Mouse (Mus musculus) lung, embryonic 16.5 days (tissue): Measurements from ENCODE around the gene Plekho1. TPM values are rescaled to one million over a fixed set of nuclear protein-coding genes. Genes with fewer than 3 reads are reported as not detected.

ENCODE experiments used
- ATAC-seq: fragments of 200-750 bp; cut with Nextera tagmentation; 2 replicates; pipeline ENCODE4 v1.8.0; 2017; ENCODE audit warnings: low read depth, mild to moderate bottlenecking, moderate library complexity
- H3K27ac ChIP-seq: fragments of 300-500 bp; sonication (generic); 2 replicates; pipeline ENCODE4 v1.5.1; 2014; ENCODE audit warnings: mild to moderate bottlenecking, control low read depth, low read length
- H3K27me3 ChIP-seq: fragments of 300-500 bp; sonication (generic); 2 replicates; pipeline ENCODE4 v1.6.1; 2014; ENCODE audit warnings: low read depth, low read length, mixed read lengths; ENCODE audit not compliant: control insufficient read depth, insufficient read depth
- H3K36me3 ChIP-seq: fragments of 300-500 bp; sonication (generic); 2 replicates; pipeline ENCODE4 v1.6.1; 2014; ENCODE audit warnings: low read length; ENCODE audit not compliant: control insufficient read depth, insufficient read depth
- H3K4me1 ChIP-seq: fragments of 300-500 bp; sonication (generic); replicated peaks from 2 replicates; pipeline ENCODE4 v1.6.1; 2014; ENCODE audit warnings: low read length, mixed read lengths; ENCODE audit not compliant: control insufficient read depth, insufficient read depth
- H3K4me2 ChIP-seq: fragments of 300-500 bp; sonication (generic); 2 replicates; pipeline ENCODE4 v1.6.1; 2014; ENCODE audit warnings: low read depth, low read length, control low read depth
- H3K4me3 ChIP-seq: fragments of 300-500 bp; sonication (generic); 2 replicates; pipeline ENCODE4 v1.5.1; 2014; ENCODE audit warnings: mild to moderate bottlenecking, low read length, control low read depth
- H3K9ac ChIP-seq: fragments of 300-500 bp; sonication (generic); 2 replicates; pipeline ENCODE4 v1.6.1; 2014; ENCODE audit warnings: low read length, control low read depth
- H3K9me3 ChIP-seq: fragments of 300-500 bp; sonication (generic); 2 replicates; pipeline ENCODE4 v1.6.1; 2016; ENCODE audit warnings: low read length; ENCODE audit not compliant: control insufficient read depth
- WGBS: fragments of 180-500 bp; shearing (Covaris S2); extraction: QIAGEN DNeasy Blood & Tissue Kit; methylation state at CpG from one replicate; pipeline ENCODE4 v1.1.7; 2014; 5-methylcytosine and 5-hydroxymethylcytosine counted together
- polyA plus RNA-seq: library from polyadenylated mRNA; unstranded; fragments of >200 nt; fragmentation: Nextera tagmentation; extraction: Ambion mirVana; gene quantifications from 2 replicates; pipeline ENCODE4 v1.2.1, GENCODE M21; 2015

Plekho1 gene
- polyA plus RNA-seq, 1 experiment from 2014 or later = 25.3 TPM

DNA sequence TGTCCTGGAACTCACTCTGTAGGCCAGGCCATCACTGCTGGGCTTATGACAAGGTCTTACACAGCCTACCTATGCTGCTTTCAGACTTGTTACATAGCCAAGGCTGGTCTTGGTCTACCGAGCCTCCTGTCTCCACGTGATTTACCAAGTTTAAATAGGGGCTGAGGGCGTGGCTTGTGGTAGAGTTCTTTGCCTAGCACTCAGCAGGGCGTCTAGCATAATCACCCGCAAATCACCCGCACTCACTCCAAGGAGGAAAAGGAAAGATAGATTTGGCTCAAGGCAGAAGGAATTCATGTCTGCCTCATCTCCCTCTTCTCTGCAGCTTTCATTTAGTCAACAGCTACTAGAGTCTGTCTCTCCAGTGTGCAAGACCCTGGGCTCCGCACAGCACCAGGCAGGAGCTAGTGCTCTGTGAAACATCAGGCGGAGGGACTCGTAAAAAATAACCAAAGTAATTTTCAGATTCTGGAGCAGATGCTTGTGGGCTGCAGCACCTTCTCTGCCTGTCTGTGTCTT is 1.5 kb upstream of the Plekho1 start:
- Histone ChIP-seq H3K9ac (no peak overlapping the region), H3K4me2 (peak overlapping the region; percentile 81), H3K36me3 (no peaks in the 10 kb centered on the region; the same call in 1 of the 2 replicates), H3K4me1 (peaks cover 25% of the 10 kb centered on the region), H3K4me3 (no peak overlapping the region), H3K27ac (no peak overlapping the region), H3K27me3 (no peaks in the 10 kb centered on the region; the same call in 1 of the 2 replicates), H3K9me3 (no peaks in the 10 kb centered on the region)
- ATAC-seq = no peak
- 24% methylated on average over 9 of the region's 9 CpGs for WGBS

DNA sequence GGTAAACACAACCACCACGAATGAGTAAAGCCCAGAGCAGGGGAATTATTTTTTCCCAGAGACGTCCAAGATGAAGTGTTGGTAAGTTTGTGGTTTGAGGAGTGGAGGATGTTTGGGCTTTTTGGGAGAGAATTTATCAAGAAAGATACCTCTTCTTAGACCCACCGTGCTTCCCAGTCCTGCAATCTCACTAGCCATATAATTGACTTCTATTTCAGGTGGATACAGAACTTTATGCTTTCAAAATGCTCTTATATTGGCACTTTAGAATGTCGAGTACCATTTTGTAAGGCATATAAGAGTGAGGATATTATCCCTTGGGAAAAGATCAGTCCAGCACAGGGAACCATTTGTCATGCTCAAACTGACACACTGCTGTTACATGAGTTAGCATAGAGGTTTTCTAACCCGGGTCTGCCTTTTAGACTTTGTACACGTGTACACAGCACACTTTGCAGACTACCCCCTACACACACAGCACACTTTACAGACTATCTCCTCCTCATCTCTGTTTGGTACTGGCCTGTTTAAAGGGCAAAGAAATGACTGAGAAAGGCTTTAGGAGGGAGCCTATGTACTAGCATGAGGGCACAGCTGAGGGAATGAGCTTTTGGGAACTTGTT is 761 bp upstream of the Plekho1 start:
- ATAC-seq = no peak
- peak overlapping the region; percentile 93 for H3K27ac ChIP-seq
- H3K4me1 ChIP-seq = peaks cover 25% of the 10 kb centered on the region
- H3K4me2 ChIP-seq = peak overlapping the region; percentile 81
- WGBS = 8% methylated on average over 6 of the region's 6 CpGs
- no peaks in the 10 kb centered on the region; the same call in 1 of the 2 replicates for H3K36me3 ChIP-seq
- peak overlapping the region; percentile 86 for H3K9ac ChIP-seq
- H3K4me3 ChIP-seq = peak overlapping the region; percentile 73
- no peaks in the 10 kb centered on the region for H3K9me3 ChIP-seq
- H3K27me3 ChIP-seq = no peaks in the 10 kb centered on the region; the same call in 1 of the 2 replicates

DNA sequence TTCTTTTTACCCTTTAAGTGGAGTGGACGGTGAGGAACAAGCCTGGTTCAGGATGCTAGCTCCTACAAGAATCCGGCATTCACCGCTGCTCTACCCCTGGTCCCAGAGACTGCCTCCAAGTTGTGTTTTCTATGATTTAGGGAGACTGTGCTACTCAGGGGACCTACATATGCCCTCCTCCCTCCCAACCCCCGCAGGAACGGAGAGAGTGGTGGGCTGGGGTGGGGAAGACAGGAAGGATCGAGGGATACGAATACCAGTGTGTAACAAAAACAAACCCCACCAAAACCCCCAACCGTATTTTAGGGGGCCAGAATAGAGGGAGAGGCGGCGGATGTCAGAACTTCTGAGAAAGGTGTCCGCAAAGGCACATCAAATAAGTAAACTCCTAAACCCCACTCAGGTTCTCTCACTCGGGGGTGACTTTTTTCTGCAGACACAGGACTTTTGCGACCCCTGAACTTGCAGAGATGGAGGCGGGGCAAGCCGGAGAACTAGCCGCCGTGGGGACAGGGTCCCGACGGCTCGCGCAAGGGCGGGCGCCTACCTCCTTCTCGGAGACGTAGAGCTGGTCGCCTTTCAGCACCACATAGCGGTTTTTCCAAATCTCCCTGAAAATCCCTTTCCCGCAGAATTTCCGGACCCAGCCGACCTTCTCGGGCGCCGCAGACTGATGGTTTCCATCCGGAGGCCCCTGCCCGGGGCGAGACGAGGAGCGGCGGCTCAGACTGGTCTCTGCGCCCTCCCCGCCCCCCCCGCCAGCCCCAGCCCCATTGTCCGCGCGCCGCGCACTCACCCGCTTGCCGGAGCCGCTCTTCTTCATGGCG is 613 bp downstream of the Plekho1 start:
- peak overlapping the region; percentile 81 for H3K4me2 ChIP-seq
- under 1% methylated on average over 44 of the region's 51 CpGs for WGBS
- peak; percentile 67 for ATAC-seq
- no peaks in the 10 kb centered on the region; the same call in 1 of the 2 replicates for H3K36me3 ChIP-seq
- peak overlapping the region; percentile 86 for H3K9ac ChIP-seq
- H3K9me3 ChIP-seq = no peaks in the 10 kb centered on the region
- H3K4me3 ChIP-seq = peak overlapping the region; percentile 73
- no peaks in the 10 kb centered on the region; the same call in 1 of the 2 replicates for H3K27me3 ChIP-seq
- peaks cover 25% of the 10 kb centered on the region for H3K4me1 ChIP-seq
- H3K27ac ChIP-seq = peak overlapping the region; percentile 93

DNA sequence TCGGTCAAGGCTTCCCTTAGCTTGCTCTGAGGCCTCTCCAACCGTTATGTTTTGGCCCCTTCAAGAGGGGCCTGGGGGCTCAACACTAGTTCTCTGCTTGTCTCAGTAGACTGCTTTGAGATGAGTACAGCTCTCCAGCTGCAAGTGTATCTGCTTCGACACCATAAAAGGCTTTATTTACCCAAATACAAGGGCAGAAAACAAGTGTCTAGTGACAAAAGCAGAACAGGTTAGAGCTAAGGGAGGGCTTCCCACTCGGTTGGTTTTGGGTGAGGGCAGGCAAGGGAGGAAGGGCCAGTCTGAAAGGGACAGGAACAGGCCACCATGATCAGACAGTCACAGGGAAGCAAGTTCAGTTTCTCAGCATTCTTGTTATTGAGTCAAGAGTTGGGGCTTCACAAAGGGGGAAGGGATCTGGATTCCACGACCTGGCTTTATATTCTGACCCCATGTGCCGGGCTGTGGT is 1.4 kb downstream of the Plekho1 start:
- H3K9ac ChIP-seq = peak overlapping the region; percentile 86
- H3K4me3 ChIP-seq = peak overlapping the region; percentile 73
- H3K27ac ChIP-seq = peak overlapping the region; percentile 93
- 15% methylated on average over 6 of the region's 6 CpGs for WGBS
- ATAC-seq = no peak
- H3K9me3 ChIP-seq = no peaks in the 10 kb centered on the region
- H3K4me1 ChIP-seq = peaks cover 29% of the 10 kb centered on the region
- H3K27me3 ChIP-seq = no peaks in the 10 kb centered on the region; the same call in 1 of the 2 replicates
- peak overlapping the region; percentile 81 for H3K4me2 ChIP-seq
- no peaks in the 10 kb centered on the region; the same call in 1 of the 2 replicates for H3K36me3 ChIP-seq

DNA sequence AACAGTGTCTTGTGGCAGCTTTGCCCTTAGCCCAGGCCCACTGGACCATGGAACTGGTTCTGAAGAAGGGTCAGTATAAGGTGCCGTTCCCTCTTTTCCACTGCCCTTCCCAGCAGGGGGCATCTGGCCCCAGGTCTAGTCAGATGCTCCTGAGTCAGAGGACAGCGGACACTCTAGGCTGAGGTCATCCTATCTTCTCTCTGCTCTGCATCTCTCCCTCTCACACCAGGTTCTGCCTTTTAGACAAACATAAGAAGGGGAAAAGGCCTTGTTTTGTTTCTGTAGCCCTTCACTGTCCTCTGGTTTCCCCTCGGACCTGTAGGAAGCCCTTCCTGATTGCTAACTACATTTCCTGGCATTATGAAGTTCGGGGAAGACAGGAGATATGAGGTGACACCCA is 1.9 kb downstream of the Plekho1 start:
- peak overlapping the region; percentile 86 for H3K9ac ChIP-seq
- 30% methylated on average over 4 of the region's 4 CpGs for WGBS
- peak overlapping the region; percentile 73 for H3K4me3 ChIP-seq
- H3K27ac ChIP-seq = peak overlapping the region; percentile 93
- no peaks in the 10 kb centered on the region; the same call in 1 of the 2 replicates for H3K27me3 ChIP-seq
- no peak for ATAC-seq
- peak overlapping the region; percentile 81 for H3K4me2 ChIP-seq
- no peaks in the 10 kb centered on the region; the same call in 1 of the 2 replicates for H3K36me3 ChIP-seq
- H3K4me1 ChIP-seq = peaks cover 33% of the 10 kb centered on the region
- H3K9me3 ChIP-seq = no peaks in the 10 kb centered on the region

DNA sequence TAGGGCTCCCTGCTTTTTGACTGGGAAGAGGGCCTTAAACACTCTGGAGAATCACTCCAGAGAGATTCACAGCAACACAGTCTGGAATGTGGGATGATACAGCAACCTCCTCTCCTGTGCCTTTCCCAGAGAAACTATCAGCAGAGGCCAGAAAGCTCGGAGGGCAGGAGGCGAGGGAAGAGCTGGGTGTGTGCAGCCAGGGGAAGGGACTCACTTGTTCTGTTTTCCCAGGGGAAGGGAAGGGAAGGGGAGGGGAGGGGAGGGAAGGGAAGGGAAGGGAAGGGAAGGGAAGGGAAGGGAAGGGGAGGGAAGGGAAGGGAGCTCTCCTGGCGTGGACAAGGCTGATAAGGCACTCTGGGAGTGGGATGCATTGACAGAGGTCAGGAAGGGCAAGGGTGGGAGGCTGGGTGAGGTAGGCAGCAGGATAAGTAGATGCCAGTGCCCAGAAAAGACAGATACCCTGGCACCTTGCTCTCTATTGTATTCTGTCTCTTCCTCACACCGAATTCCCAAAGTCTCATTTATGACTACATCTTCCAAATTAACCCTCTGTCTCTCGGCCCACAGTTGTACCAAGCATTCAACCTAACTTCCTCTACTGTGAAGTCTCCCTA is 2.7 kb downstream of the Plekho1 start:
- Histone ChIP-seq H3K4me3 (peak overlapping the region; percentile 73), H3K27ac (peak overlapping the region; percentile 93), H3K9ac (peak overlapping the region; percentile 86), H3K4me1 (peaks cover 38% of the 10 kb centered on the region), H3K36me3 (no peaks in the 10 kb centered on the region; the same call in none of the 2 replicates), H3K27me3 (no peaks in the 10 kb centered on the region; the same call in 1 of the 2 replicates), H3K9me3 (no peaks in the 10 kb centered on the region), H3K4me2 (peak overlapping the region; percentile 81)
- WGBS = 39% methylated on average over 5 of the region's 5 CpGs
- no peak for ATAC-seq

DNA sequence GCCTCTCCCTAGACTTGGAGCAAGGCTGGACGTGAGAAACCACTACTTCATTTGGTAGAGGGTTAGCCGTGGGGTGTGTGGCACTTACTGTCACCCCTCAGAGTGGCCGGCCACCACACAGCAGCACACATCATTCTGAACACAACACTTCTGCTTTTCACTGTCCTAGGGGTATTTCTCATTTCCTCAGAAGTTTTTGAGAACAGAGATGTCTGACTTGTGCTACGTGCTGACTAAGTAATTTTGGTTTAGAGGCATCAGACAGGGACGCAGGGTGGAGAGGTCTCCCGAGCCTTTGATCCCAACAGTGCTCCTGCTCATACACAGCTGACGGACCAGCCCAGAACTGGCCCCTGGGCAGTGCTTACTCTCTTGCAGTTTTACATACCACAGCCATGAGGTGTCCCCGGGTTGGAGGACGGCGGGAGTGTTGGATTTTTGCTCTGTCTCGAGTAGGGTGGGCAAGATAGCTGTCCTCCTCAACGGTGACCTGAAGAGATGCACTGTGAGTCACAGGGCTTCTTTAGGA is 5.3 kb downstream of the Plekho1 start:
- 75% methylated on average over 12 of the region's 12 CpGs for WGBS
- no peak overlapping the region for H3K27ac ChIP-seq
- no peaks in the 10 kb centered on the region for H3K9me3 ChIP-seq
- no peaks in the 10 kb centered on the region; the same call in 1 of the 2 replicates for H3K27me3 ChIP-seq
- H3K4me3 ChIP-seq = no peak overlapping the region
- no peak for ATAC-seq
- H3K4me2 ChIP-seq = no peak overlapping the region
- H3K36me3 ChIP-seq = no peaks in the 10 kb centered on the region; the same call in none of the 2 replicates
- H3K4me1 ChIP-seq = peaks cover 51% of the 10 kb centered on the region
- H3K9ac ChIP-seq = no peak overlapping the region

DNA sequence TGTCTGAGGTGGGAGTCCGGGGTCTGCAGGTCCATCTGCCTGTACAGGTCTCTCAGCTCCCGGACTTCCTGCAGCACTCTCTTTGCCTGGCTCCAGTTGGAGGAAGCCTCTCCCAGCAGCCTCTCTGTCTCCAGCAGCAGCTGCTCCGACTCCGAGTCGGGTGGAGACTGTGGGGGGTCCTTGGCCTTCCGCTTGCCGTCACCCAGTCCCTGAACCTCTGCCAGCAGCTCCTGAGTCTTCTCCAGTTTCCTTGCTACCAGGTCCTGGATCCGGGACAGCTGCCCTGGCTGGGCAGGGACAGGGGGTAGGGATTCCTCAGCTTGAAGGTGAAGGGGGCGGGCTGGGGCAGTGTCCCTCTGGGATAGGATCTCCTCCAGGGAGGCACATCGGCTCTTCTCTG is 6.8 kb downstream of the Plekho1 start:
- H3K4me3 ChIP-seq = no peak overlapping the region
- H3K4me2 ChIP-seq = no peak overlapping the region
- 0 out of 2 replicates have a peak, but pooled peaks cover 2% of the 10 kb centered on the region for H3K9me3 ChIP-seq
- H3K9ac ChIP-seq = no peak overlapping the region
- H3K36me3 ChIP-seq = no peaks in the 10 kb centered on the region; the same call in none of the 2 replicates
- no peaks in the 10 kb centered on the region for H3K27me3 ChIP-seq
- ATAC-seq = peak; percentile 64
- H3K4me1 ChIP-seq = peaks cover 55% of the 10 kb centered on the region
- peak overlapping the region; percentile 79 for H3K27ac ChIP-seq
- WGBS = 45% methylated on average over 10 of the region's 10 CpGs
